Mouse (Mus musculus): ENCODE measurements around the gene Arhgef33. TPM values are rescaled to one million over a fixed set of nuclear protein-coding genes. Genes with fewer than 3 reads are reported as not detected.

The Arhgef33 gene
- polyA plus RNA-seq, 1 experiment: not detected

DNA sequence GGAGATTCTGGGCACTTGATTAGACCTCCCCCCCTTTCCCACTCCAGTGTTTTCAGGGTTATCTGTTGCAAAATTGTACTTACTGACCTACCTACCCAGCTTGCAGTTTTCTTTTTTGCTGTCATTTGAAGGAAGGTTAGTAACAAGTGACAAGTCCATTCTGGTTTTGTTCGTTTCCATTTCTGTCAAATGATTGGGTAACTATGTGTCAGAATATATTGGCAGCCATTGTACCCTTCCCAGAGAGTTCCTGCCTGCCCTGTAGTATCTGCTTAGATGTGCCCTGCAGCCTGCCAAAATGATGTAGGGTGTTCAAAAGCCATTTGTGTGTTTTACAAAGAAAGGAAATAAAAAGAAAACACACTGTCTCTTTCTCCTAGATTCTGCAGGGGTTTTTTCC, 78.5 kb downstream of the Arhgef33 start:
- no peak overlapping the region for H3K4me3 ChIP-seq (ENCODE audit: low read depth, low read length)
- no peak for TF ChIP-seq CTCF (IDR thresholded peaks at IDR 0.05; ENCODE audit: low read depth, low read length)
- no peak for TF ChIP-seq EP300 (IDR thresholded peaks at IDR 0.05; ENCODE audit: insufficient read depth, low read depth, low read length)
- H3K9ac ChIP-seq (ENCODE audit: low read depth, poor library complexity, severe bottlenecking): no peak overlapping the region

DNA sequence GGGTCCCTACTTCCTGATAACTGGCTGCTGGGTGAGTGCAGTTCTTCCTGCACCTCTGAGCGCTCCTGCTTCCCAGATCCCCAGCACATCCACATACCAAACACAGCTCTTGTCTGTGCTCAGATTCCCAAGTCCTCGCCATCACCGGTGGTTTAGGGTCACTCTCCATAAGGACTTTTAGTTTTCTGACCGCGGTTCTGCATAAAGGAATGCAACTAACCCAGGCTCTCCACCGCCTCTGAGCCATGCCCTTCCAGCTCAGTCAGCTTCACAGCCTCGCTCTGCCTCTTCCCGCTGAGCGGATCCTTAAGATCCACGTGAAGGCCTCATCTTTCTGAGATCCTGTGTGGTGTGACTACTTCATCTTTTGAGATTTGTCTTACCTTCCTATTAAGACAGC, 82.8 kb downstream of the Arhgef33 start:
- Histone ChIP-seq H3K27ac (ENCODE audit: insufficient read depth, low read length) (no peak overlapping the region), H3K9me3 (replicated peaks; ENCODE audit: control insufficient read depth, insufficient read depth, low read length, poor library complexity, severe bottlenecking) (no peaks in the 10 kb centered on the region), H3K36me3 (ENCODE audit: control insufficient read depth, insufficient read depth, low read length, poor library complexity, severe bottlenecking) (no peaks in the 10 kb centered on the region), H3K4me1 (ENCODE audit: control insufficient read depth, insufficient read depth, low read length) (no peaks in the 10 kb centered on the region), H3K4me3 (ENCODE audit: low read depth, low read length) (no peak overlapping the region), H3K27me3 (ENCODE audit: control insufficient read depth, insufficient read depth, low read length, poor library complexity, severe bottlenecking) (no peaks in the 10 kb centered on the region), H3K9ac (ENCODE audit: low read depth, poor library complexity, severe bottlenecking) (no peak overlapping the region)
- TF ChIP-seq EP300 (IDR thresholded peaks at IDR 0.05; ENCODE audit: insufficient read depth, low read depth, low read length) (no peak), POLR2A (IDR thresholded peaks at IDR 0.05; ENCODE audit: insufficient read depth, low read length) (no peak), CTCF (IDR thresholded peaks at IDR 0.05; ENCODE audit: low read depth, low read length) (no peak)

More for the DNA sequence above, 78.5 kb downstream of the Arhgef33 start:
- H3K4me1 ChIP-seq (ENCODE audit: control insufficient read depth, insufficient read depth, low read length): no peaks in the 10 kb centered on the region
- no peak overlapping the region for H3K27ac ChIP-seq (ENCODE audit: insufficient read depth, low read length)
- no peaks in the 10 kb centered on the region for H3K36me3 ChIP-seq (ENCODE audit: control insufficient read depth, insufficient read depth, low read length, poor library complexity, severe bottlenecking)
- no peaks in the 10 kb centered on the region for H3K27me3 ChIP-seq (ENCODE audit: control insufficient read depth, insufficient read depth, low read length, poor library complexity, severe bottlenecking)
- H3K9me3 ChIP-seq (replicated peaks; ENCODE audit: control insufficient read depth, insufficient read depth, low read length, poor library complexity, severe bottlenecking): no peaks in the 10 kb centered on the region

DNA sequence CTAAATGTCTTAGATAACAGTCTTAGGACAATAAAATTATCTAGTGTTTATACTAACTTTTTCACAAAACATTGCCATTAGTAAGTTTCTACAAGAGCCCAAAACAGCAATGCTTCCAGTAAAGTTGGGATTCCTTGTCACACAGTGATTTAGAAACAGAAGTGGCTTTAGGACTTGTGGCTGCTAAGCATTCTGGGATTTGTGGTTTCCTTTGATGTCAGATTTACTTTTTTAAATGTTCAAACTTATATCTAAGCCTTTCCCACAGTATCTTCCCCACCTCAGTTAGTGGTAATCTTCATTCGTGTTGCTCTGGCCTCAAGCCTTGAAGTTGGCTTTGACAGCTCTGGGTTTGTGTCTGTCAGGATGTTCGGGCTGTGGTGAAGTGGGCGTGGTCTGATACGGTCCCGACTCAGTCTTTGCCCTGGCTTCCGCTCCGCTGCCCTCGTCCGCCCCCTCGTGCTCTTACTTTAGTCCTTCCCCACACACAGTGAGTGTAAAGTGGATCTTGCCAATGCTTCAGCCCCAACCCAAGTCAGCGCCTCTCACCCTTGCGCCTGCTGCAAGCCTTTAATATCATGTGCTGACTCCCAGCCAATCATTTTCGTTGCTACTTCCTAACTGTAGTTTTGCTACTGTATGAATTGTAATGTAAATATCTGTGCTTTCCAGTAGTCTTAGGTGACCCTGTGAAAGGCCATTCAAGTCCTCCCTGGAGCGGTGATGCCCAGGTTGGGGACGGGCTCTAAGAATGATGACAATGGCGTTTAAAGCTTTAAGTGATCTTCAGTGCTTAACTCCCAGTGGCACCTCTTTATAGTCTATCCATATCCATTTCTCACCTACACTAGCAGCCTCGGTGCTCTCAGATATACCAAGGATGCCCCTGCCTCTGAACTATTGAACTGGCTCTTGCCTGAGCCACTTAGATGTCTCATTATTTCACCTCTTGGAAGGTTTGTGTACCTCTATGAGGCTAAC, 84.5 kb downstream of the Arhgef33 start:
- Histone ChIP-seq H3K36me3 (ENCODE audit: control insufficient read depth, insufficient read depth, low read length, poor library complexity, severe bottlenecking) (no peaks in the 10 kb centered on the region), H3K9ac (ENCODE audit: low read depth, poor library complexity, severe bottlenecking) (no peak overlapping the region), H3K27me3 (ENCODE audit: control insufficient read depth, insufficient read depth, low read length, poor library complexity, severe bottlenecking) (no peaks in the 10 kb centered on the region), H3K4me3 (ENCODE audit: low read depth, low read length) (peak overlapping the region; percentile 29), H3K4me1 (ENCODE audit: control insufficient read depth, insufficient read depth, low read length) (no peaks in the 10 kb centered on the region), H3K9me3 (replicated peaks; ENCODE audit: control insufficient read depth, insufficient read depth, low read length, poor library complexity, severe bottlenecking) (no peaks in the 10 kb centered on the region), H3K27ac (ENCODE audit: insufficient read depth, low read length) (no peak overlapping the region)
- TF ChIP-seq CTCF (IDR thresholded peaks at IDR 0.05; ENCODE audit: low read depth, low read length) (peak; percentile 32), EP300 (IDR thresholded peaks at IDR 0.05; ENCODE audit: insufficient read depth, low read depth, low read length) (no peak)

DNA sequence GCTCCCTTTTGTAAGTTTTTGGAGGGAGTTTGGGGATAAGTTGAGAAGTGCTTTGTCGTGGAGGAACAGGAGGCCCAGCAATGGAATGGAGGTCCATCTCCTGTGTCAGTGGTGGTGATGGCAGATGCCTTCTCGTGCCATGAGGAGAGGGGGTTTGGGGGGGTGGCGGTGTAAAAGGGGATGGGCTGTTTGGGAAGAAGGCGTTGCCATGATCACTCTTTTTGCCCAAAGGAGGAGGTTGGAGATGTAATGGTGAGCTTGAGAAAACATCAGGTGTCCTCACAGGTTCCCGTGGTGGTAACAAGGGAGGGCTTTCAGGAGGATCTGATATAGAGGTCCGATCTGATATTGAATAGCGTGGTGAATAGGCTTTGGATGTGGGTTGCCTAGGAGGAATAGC, 91.0 kb downstream of the Arhgef33 start:
- no peak overlapping the region for H3K9ac ChIP-seq (ENCODE audit: low read depth, poor library complexity, severe bottlenecking)
- no peaks in the 10 kb centered on the region for H3K4me1 ChIP-seq (ENCODE audit: control insufficient read depth, insufficient read depth, low read length)
- no peak for TF ChIP-seq POLR2A (IDR thresholded peaks at IDR 0.05; ENCODE audit: insufficient read depth, low read length)
- no peak for TF ChIP-seq CTCF (IDR thresholded peaks at IDR 0.05; ENCODE audit: low read depth, low read length)
- no peak for TF ChIP-seq EP300 (IDR thresholded peaks at IDR 0.05; ENCODE audit: insufficient read depth, low read depth, low read length)
- H3K27me3 ChIP-seq (ENCODE audit: control insufficient read depth, insufficient read depth, low read length, poor library complexity, severe bottlenecking): no peaks in the 10 kb centered on the region
- H3K27ac ChIP-seq (ENCODE audit: insufficient read depth, low read length): no peak overlapping the region
- no peaks in the 10 kb centered on the region for H3K9me3 ChIP-seq (replicated peaks; ENCODE audit: control insufficient read depth, insufficient read depth, low read length, poor library complexity, severe bottlenecking)
- no peak overlapping the region for H3K4me3 ChIP-seq (ENCODE audit: low read depth, low read length)
- peaks cover 16% of the 10 kb centered on the region for H3K36me3 ChIP-seq (ENCODE audit: control insufficient read depth, insufficient read depth, low read length, poor library complexity, severe bottlenecking)

DNA sequence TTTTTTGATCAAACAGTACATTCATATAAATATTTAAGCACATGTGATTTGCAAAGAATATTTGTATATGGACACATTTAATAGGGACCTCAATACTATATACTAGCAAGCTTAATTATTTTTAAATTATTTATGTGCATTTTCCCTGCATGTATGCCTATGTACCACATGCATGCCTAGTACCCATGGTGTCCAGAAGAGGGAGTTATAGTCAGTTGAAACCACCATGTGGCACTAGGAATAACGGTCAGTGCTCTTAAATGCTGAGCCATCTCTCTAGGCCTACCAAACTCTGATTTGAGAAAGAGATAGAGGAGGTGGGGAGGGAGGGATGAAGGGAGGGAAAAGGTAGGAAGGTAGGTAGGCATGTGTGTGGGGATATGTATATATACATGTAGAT, 104.0 kb downstream of the Arhgef33 start:
- Histone ChIP-seq H3K27me3 (ENCODE audit: control insufficient read depth, insufficient read depth, low read length, poor library complexity, severe bottlenecking) (no peaks in the 10 kb centered on the region), H3K4me3 (ENCODE audit: low read depth, low read length) (no peak overlapping the region), H3K9ac (ENCODE audit: low read depth, poor library complexity, severe bottlenecking) (no peak overlapping the region), H3K27ac (ENCODE audit: insufficient read depth, low read length) (no peak overlapping the region), H3K4me1 (ENCODE audit: control insufficient read depth, insufficient read depth, low read length) (no peaks in the 10 kb centered on the region), H3K9me3 (replicated peaks; ENCODE audit: control insufficient read depth, insufficient read depth, low read length, poor library complexity, severe bottlenecking) (no peaks in the 10 kb centered on the region), H3K36me3 (ENCODE audit: control insufficient read depth, insufficient read depth, low read length, poor library complexity, severe bottlenecking) (peaks cover 44% of the 10 kb centered on the region)
- TF ChIP-seq EP300 (IDR thresholded peaks at IDR 0.05; ENCODE audit: insufficient read depth, low read depth, low read length): no peak
- TF ChIP-seq POLR2A (IDR thresholded peaks at IDR 0.05; ENCODE audit: insufficient read depth, low read length): no peak
- TF ChIP-seq CTCF (IDR thresholded peaks at IDR 0.05; ENCODE audit: low read depth, low read length): no peak

DNA sequence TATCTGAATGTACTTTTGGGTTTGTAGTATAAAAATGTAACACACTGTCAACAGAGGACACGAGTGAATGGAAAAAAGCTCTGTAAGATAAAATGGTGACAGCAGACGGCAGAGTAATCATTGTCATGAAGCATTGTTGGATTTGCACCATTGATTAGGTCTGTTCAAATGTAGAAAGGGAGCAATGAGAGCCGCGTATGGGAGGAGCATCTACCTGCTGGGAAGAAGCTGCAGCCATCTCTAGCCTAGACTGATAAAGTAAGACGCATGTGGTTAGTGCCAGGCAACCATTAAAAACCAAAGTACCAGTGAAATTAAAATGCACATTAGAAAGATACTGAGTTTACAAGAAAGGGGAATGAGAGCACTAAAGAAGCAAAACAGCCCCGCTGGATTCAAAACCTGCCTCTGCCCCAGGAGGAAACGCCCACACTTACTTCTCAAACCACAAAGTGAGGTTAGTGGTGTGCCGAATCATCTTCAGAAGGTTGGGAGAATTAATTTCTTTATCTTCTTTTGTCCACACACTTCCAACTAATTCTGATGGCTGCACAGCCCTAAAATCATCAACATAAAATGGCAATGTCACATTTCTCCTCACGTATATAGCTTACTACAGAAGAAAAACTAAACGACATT, 111.5 kb downstream of the Arhgef33 start:
- no peaks in the 10 kb centered on the region for H3K4me1 ChIP-seq (ENCODE audit: control insufficient read depth, insufficient read depth, low read length)
- TF ChIP-seq CTCF (IDR thresholded peaks at IDR 0.05; ENCODE audit: low read depth, low read length) (no peak), EP300 (IDR thresholded peaks at IDR 0.05; ENCODE audit: insufficient read depth, low read depth, low read length) (no peak), POLR2A (IDR thresholded peaks at IDR 0.05; ENCODE audit: insufficient read depth, low read length) (no peak)
- H3K9ac ChIP-seq (ENCODE audit: low read depth, poor library complexity, severe bottlenecking): no peak overlapping the region
- H3K27me3 ChIP-seq (ENCODE audit: control insufficient read depth, insufficient read depth, low read length, poor library complexity, severe bottlenecking): no peaks in the 10 kb centered on the region
- H3K27ac ChIP-seq (ENCODE audit: insufficient read depth, low read length): no peak overlapping the region
- H3K9me3 ChIP-seq (replicated peaks; ENCODE audit: control insufficient read depth, insufficient read depth, low read length, poor library complexity, severe bottlenecking): no peaks in the 10 kb centered on the region
- no peak overlapping the region for H3K4me3 ChIP-seq (ENCODE audit: low read depth, low read length)
- peaks cover 43% of the 10 kb centered on the region for H3K36me3 ChIP-seq (ENCODE audit: control insufficient read depth, insufficient read depth, low read length, poor library complexity, severe bottlenecking)

Data from ES-Bruce4 (cell line).